Mouse (Mus musculus) CH12.LX (cell line): Measurements from ENCODE around the gene D11Wsu47e. TPM values are rescaled to one million over a fixed set of nuclear protein-coding genes. Genes with fewer than 3 reads are reported as not detected.

Experiments used
- DNase-seq: peaks from one replicate; pipeline ENCODE4 v3.0.0-alpha.2; 2013; ENCODE audit errors: extremely low read depth
- H3K27ac ChIP-seq: 2 replicates; pipeline ENCODE4 v1.5.1; 2012; ENCODE audit warnings: low read depth, mild to moderate bottlenecking, control low read depth, moderate library complexity; ENCODE audit not compliant: insufficient read depth
- H3K27me3 ChIP-seq: replicated peaks from 2 replicates; pipeline ENCODE3; 2012; ENCODE audit warnings: inconsistent platforms
- H3K36me3 ChIP-seq, 2 experiments: replicated peaks in 1 of 2; 2 replicates each; pipeline versions ENCODE3 to v1.6.1; 2012; ENCODE audit warnings: inconsistent platforms in 1 of 2, low read length in 1 of 2, mild to moderate bottlenecking in 1 of 2, mixed read lengths in 1 of 2, moderate library complexity in 1 of 2; ENCODE audit not compliant: control insufficient read depth in 1 of 2, insufficient read depth in 1 of 2
- H3K4me1 ChIP-seq, 2 experiments: 2 replicates each; pipeline ENCODE4 v1.6.1; 2012; ENCODE audit warnings: inconsistent platforms in 1 of 2, moderate library complexity in 1 of 2; ENCODE audit not compliant: insufficient read depth in 2 of 2, control insufficient read depth in 1 of 2
- H3K4me2 ChIP-seq: 2 replicates; pipeline ENCODE4 v1.6.1; 2012; ENCODE audit warnings: low read depth, mild to moderate bottlenecking, control low read depth; ENCODE audit not compliant: poor library complexity, insufficient read depth, severe bottlenecking
- H3K4me3 ChIP-seq, 3 experiments: fragments of 150-350 bp in 1 of 3; sonication (generic) in 1 of 3; replicated peaks in 1 of 3; 2 replicates each; pipeline versions ENCODE3 to v1.5.1; 2011 to 2012; ENCODE audit warnings: low read depth in 2 of 3, low read length in 2 of 3, mild to moderate bottlenecking in 2 of 3, moderate library complexity in 2 of 3, control low read depth in 1 of 3, improper control_type of control experiment in 1 of 3, inconsistent platforms in 1 of 3, mixed read lengths in 1 of 3; ENCODE audit not compliant: poor library complexity in 1 of 3
- H3K79me2 ChIP-seq: replicated peaks from 2 replicates; pipeline ENCODE4 v1.6.1; 2012; ENCODE audit warnings: mild to moderate bottlenecking, moderate library complexity; ENCODE audit not compliant: control insufficient read depth, poor library complexity, insufficient read depth, severe bottlenecking; ENCODE audit errors: extremely low read depth
- H3K9ac ChIP-seq: 2 replicates; pipeline ENCODE4 v1.6.1; 2012; ENCODE audit warnings: low read depth, mild to moderate bottlenecking, control low read depth, moderate library complexity; ENCODE audit not compliant: insufficient read depth
- H3K9me3 ChIP-seq: replicated peaks from 2 replicates; pipeline ENCODE3; 2012; ENCODE audit warnings: low read length, inconsistent platforms, mixed read lengths
- CTCF ChIP-seq, 2 experiments: IDR thresholded peaks in 1 of 2; conservative IDR thresholded peaks in 1 of 2; 2 replicates each; pipeline ENCODE4 v1.5.1; 2011 to 2012; ENCODE audit warnings: low read depth in 2 of 2, low read length in 2 of 2, improper control_type of control experiment in 1 of 2, inconsistent platforms in 1 of 2, mild to moderate bottlenecking in 1 of 2, moderate library complexity in 1 of 2
- EP300 ChIP-seq: IDR thresholded peaks from 2 replicates; pipeline ENCODE4 v1.6.1; 2011; ENCODE audit warnings: low read length, improper control_type of control experiment
- IRF4 ChIP-seq: IDR thresholded peaks from 2 replicates; pipeline ENCODE4 v1.6.1; 2014; ENCODE audit warnings: low read depth, mild to moderate bottlenecking, inconsistent platforms, low read length, improper control_type of control experiment
- JUN ChIP-seq: IDR thresholded peaks from 2 replicates; pipeline ENCODE4 v1.6.1; 2011; ENCODE audit warnings: low read depth, mild to moderate bottlenecking, low read length, improper control_type of control experiment, moderate library complexity; ENCODE audit not compliant: insufficient read depth
- JUND ChIP-seq: conservative IDR thresholded peaks from 2 replicates; pipeline ENCODE4 v1.6.1; 2011; ENCODE audit warnings: low read depth, low read length, improper control_type of control experiment
- MAFK ChIP-seq: IDR thresholded peaks from 2 replicates; pipeline ENCODE4 v1.6.1; 2011; ENCODE audit warnings: low read length, improper control_type of control experiment; ENCODE audit not compliant: insufficient replicate concordance
- MAX ChIP-seq: IDR thresholded peaks from 2 replicates; pipeline ENCODE4 v1.6.1; 2011; ENCODE audit warnings: low read length, improper control_type of control experiment
- POLR2A ChIP-seq: IDR thresholded peaks from 2 replicates; pipeline ENCODE4 v1.6.1; 2011; ENCODE audit warnings: low read depth, mild to moderate bottlenecking, improper control_type of control experiment, low read length
- TBP ChIP-seq: conservative IDR thresholded peaks from 2 replicates; pipeline ENCODE4 v1.6.1; 2011; ENCODE audit warnings: low read depth, low read length, improper control_type of control experiment
- ZNF384 ChIP-seq: IDR thresholded peaks from 2 replicates; pipeline ENCODE4 v1.6.1; 2012; ENCODE audit warnings: low read depth, low read length, improper control_type of control experiment, inconsistent platforms
- dilution Hi-C: fragments of 300-500 bp; cut with MboI; formaldehyde crosslinking; loops from 2 replicates; pipeline ENCODE4 v1.14.3; 2020; ENCODE audit warnings: low sequenced_read_pairs; ENCODE audit not compliant: extremely low pct_unique_long_range_greater_than_20kb, extremely low pct_ligation_motif_present
- in situ Hi-C: fragments of 300-500 bp; cut with MboI; formaldehyde crosslinking; loops from 3 replicates; pipeline ENCODE4 v1.14.3; 2019; ENCODE audit warnings: low sequenced_read_pairs, low pct_ligation_motif_present, low pct_unique_long_range_greater_than_20kb, mixed read lengths
- polyA plus RNA-seq: library from polyadenylated mRNA; unstranded; fragments of >175 nt; gene quantifications from 2 replicates; pipeline ENCODE4 v1.2.1, GENCODE M21; 2012; ENCODE audit warnings: low read depth; ENCODE audit not compliant: insufficient read length
- total RNA-seq, 2 experiments: library from RNA; depleted of rRNA; stranded (reverse); fragments of 300-350 nt in 1 of 2; fragments of >200 nt in 1 of 2; gene quantifications; 2 replicates each; pipeline ENCODE4 v1.2.3; 2012 to 2014

D11Wsu47e gene
- total and polyA plus RNA-seq, 3 experiments: 25.1 to 29.6 (median 26.2) TPM

DNA sequence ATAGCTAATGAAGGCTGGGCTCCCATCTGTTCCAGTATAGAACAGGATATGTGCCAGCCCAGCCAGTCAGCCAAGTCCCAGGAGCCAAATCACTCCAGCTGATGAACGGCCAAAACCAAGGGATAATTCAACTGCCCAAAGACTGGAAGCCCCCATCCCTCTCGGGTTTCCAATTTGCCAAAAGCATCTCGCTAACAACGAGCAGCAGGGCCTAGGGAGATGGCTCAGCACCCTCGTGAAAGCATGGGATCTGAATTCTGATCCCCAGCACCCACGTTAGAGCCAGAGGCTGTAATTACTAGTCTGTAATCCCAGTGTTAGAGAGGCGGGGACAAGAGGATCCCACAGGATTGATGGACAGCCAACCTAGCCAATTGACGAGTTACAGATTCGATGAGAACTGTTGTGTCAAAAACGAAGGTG lies 49.5 kb upstream of the D11Wsu47e start:
- dilution Hi-C loops: no loop called here
- Histone ChIP-seq H3K4me3 (no peak overlapping the region), H3K4me2 (no peak overlapping the region), H3K27ac (no peak overlapping the region), H3K9me3 (peaks cover 4% of the 10 kb centered on the region), H3K27me3 (peaks cover 20% of the 10 kb centered on the region), H3K79me2 (no peaks in the 10 kb centered on the region), H3K36me3 (no peaks in the 10 kb centered on the region), H3K4me1 (peaks cover 4% of the 10 kb centered on the region in 2 experiments; a peak in 2 of 4 replicates), H3K9ac (no peak overlapping the region)
- no peak for TF ChIP-seq MAX
- no peak for TF ChIP-seq TBP
- no peak for DNase-seq
- in situ Hi-C loops: loop anchor here (5.0 kb wide), 1 partner anchor 457 kb away; no protein-coding TSS in a partner anchor

DNA sequence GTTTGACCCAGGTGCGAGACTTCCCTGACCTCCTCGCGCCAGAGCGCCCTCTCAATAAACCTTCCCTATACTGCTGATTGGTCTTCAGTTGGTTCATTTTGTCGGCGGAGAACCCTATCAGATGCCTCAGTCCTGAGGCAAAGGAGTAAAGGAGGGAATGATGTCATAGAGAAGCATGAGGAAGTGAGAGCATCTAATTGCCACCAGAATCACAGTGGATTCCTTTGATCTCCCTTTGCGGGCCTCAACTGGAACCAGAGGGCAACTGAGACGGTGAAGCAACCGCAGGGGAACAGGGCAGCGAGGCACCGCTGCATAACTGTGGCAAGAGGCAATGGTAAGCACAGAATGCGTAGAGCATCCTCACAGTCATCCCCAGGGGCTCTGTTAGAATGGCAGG lies 45.5 kb upstream of the D11Wsu47e start:
- Histone ChIP-seq H3K9me3 (peaks cover 4% of the 10 kb centered on the region), H3K36me3 (no peaks in the 10 kb centered on the region), H3K4me3 (no peak overlapping the region), H3K27ac (no peak overlapping the region), H3K27me3 (peaks cover 15% of the 10 kb centered on the region), H3K4me2 (no peak overlapping the region), H3K79me2 (no peaks in the 10 kb centered on the region), H3K9ac (no peak overlapping the region), H3K4me1 (peaks cover 4% of the 10 kb centered on the region in 2 experiments; a peak in 2 of 4 replicates)
- in situ Hi-C loops (loop anchor here (5.0 kb wide), 1 partner anchor 461 kb away; no protein-coding TSS in a partner anchor), dilution Hi-C loops (no loop called here)
- TF ChIP-seq JUN (peak; percentile 49; the same call in 1 of the 2 replicates), MAFK (no peak), CTCF (conservative IDR thresholded peaks at IDR 0.05 in 1 of 2, IDR thresholded peaks at IDR 0.05 in 1 of 2; ENCODE audit: low read depth in 2 of 2, low read length in 2 of 2) (no peak), IRF4 (peak; percentile 39; the same call in 1 of the 2 replicates), JUND (peak; percentile 53), EP300 (peak; percentile 33; the same call in 1 of the 2 replicates), POLR2A (no peak), ZNF384 (no peak)
- no peak for DNase-seq

- Histone ChIP-seq H3K36me3 (no peaks in the 10 kb centered on the region), H3K4me1 (peaks cover 3 to 14% of the 10 kb centered on the region in 2 experiments; a peak in 3 of 4 replicates), H3K4me2 (no peak overlapping the region), H3K4me3 (no peak overlapping the region), H3K9ac (no peak overlapping the region), H3K79me2 (no peaks in the 10 kb centered on the region), H3K27ac (no peak overlapping the region), H3K27me3 (peaks cover 2% of the 10 kb centered on the region), H3K9me3 (peaks cover 4% of the 10 kb centered on the region)
- no peak for DNase-seq
- dilution Hi-C loops: no loop called here
- in situ Hi-C loops: no loop called here
- TF ChIP-seq CTCF (conservative IDR thresholded peaks at IDR 0.05 in 1 of 2, IDR thresholded peaks at IDR 0.05 in 1 of 2; ENCODE audit: low read depth in 2 of 2, low read length in 2 of 2) (peak in 1 of 2 experiments; percentile 36; a peak in 2 of 4 replicates), ZNF384 (no peak)
Measured at GRCm38 (mm10) chr11:113645181-113645580, 39.0 kb upstream of the D11Wsu47e start.
